Mouse (Mus musculus) intestine, embryonic 14.5 days (tissue): ENCODE data around the gene Ccdc22. TPM values are rescaled to one million over a fixed set of nuclear protein-coding genes. Genes with fewer than 3 reads are reported as not detected.
A peak's percentile ranks its signal among the peaks of the same experiment; 100 is the strongest.

Source experiments
- ATAC-seq: fragments of 200-750 bp; cut with Nextera tagmentation; replicated peaks from 2 replicates; pipeline ENCODE4 v1.8.0; 2017; ENCODE audit warnings: low read depth, moderate number of reproducible peaks, moderate TSS enrichment, moderate library complexity; ENCODE audit not compliant: low FRiP score, low TSS enrichment
- DNase-seq: peaks from one replicate; pipeline ENCODE4 v3.0.0-alpha.2; 2018; ENCODE audit warnings: low spot score
- H3K27ac ChIP-seq: fragments of 300-500 bp; sonication (generic); 2 replicates; pipeline ENCODE4 v1.5.1; 2014; ENCODE audit warnings: low read depth, mild to moderate bottlenecking, control low read depth
- H3K27me3 ChIP-seq: fragments of 300-500 bp; sonication (generic); replicated peaks from 2 replicates; pipeline ENCODE4 v1.6.1; 2014; ENCODE audit warnings: low read length, control low read depth; ENCODE audit not compliant: control insufficient read depth, insufficient read depth
- H3K36me3 ChIP-seq: fragments of 300-500 bp; sonication (generic); 2 replicates; pipeline ENCODE4 v1.6.1; 2014; ENCODE audit warnings: low read length, control low read depth; ENCODE audit not compliant: control insufficient read depth, insufficient read depth
- H3K4me1 ChIP-seq: fragments of 300-500 bp; sonication (generic); replicated peaks from 2 replicates; pipeline ENCODE4 v1.6.1; 2014; ENCODE audit warnings: low read length, control low read depth, mixed read lengths; ENCODE audit not compliant: control insufficient read depth, insufficient read depth
- H3K4me2 ChIP-seq: fragments of 300-500 bp; sonication (generic); 2 replicates; pipeline ENCODE4 v1.6.1; 2014; ENCODE audit warnings: low read length
- H3K4me3 ChIP-seq: fragments of 300-500 bp; sonication (generic); 2 replicates; pipeline ENCODE4 v1.5.1; 2014; ENCODE audit warnings: low read depth, low read length, control low read depth, mixed read lengths
- H3K9ac ChIP-seq: fragments of 300-500 bp; sonication (generic); 2 replicates; pipeline ENCODE4 v1.6.1; 2014; ENCODE audit warnings: mild to moderate bottlenecking, low read length
- H3K9me3 ChIP-seq: fragments of 300-500 bp; sonication (generic); 2 replicates; pipeline ENCODE4 v1.6.1; 2016; ENCODE audit warnings: low read length, control low read depth; ENCODE audit not compliant: control insufficient read depth
- WGBS: fragments of 180-500 bp; shearing (Covaris S2); extraction: QIAGEN DNeasy Blood & Tissue Kit; methylation state at CpG from one replicate; pipeline ENCODE4 v1.1.7; 2014; 5-methylcytosine and 5-hydroxymethylcytosine counted together
- polyA plus RNA-seq: library from polyadenylated mRNA; unstranded; fragments of >200 nt; fragmentation: Nextera tagmentation; extraction: Ambion mirVana; gene quantifications from 2 replicates; pipeline ENCODE4 v1.2.1, GENCODE M21; 2014

The Ccdc22 gene
- polyA plus RNA-seq: 28.0 and 29.7 TPM in 2 replicates

GRCm38 (mm10) chrX:7604879-7605574, at the start of gene Ccdc22:
TSS of gene Ccdc22 (minus strand) at chrX:7605517.
- Histone ChIP-seq H3K4me1 (no peaks in the 10 kb centered on the region), H3K36me3 (0 out of 2 replicates have a peak, but pooled peaks cover 1% of the 10 kb centered on the region), H3K4me3 (peak within 1 kb of the TSS; percentile 44), H3K27ac (no peak within 1 kb of the TSS), H3K27me3 (peaks cover 5% of the 10 kb centered on the region; the same call in 1 of the 2 replicates), H3K4me2 (peak within 1 kb of the TSS; percentile 58), H3K9me3 (no peaks in the 10 kb centered on the region), H3K9ac (peak within 1 kb of the TSS; percentile 41)
- ATAC-seq (peak; percentile 90), DNase-seq (peak; percentile 73)
- WGBS: 16% methylated on average over 28 of the region's 28 CpGs

- Histone ChIP-seq H3K9ac (peak overlapping the region; percentile 52), H3K27me3 (no peaks in the 10 kb centered on the region), H3K9me3 (no peaks in the 10 kb centered on the region), H3K4me1 (no peaks in the 10 kb centered on the region), H3K4me2 (peak overlapping the region; percentile 54), H3K36me3 (no peaks in the 10 kb centered on the region), H3K4me3 (peak overlapping the region; percentile 40), H3K27ac (peak overlapping the region; percentile 64; the same call in 1 of the 2 replicates)
- ATAC-seq: peak; percentile 98
- WGBS: 14% methylated on average over 25 of the region's 25 CpGs
- peak; percentile 75 for DNase-seq
Observed at GRCm38 (mm10) chrX:7648671-7649304, 43.5 kb upstream of the Ccdc22 start.

GRCm38 (mm10) chrX:7645349-7645748, 40.0 kb upstream of the Ccdc22 start:
- H3K4me3 ChIP-seq: no peak overlapping the region
- no peak overlapping the region for H3K27ac ChIP-seq
- ATAC-seq (no peak), DNase-seq (peak; percentile 84)
- no peaks in the 10 kb centered on the region for H3K36me3 ChIP-seq
- H3K9ac ChIP-seq: no peak overlapping the region
- H3K4me1 ChIP-seq: no peaks in the 10 kb centered on the region
- H3K27me3 ChIP-seq: no peaks in the 10 kb centered on the region
- H3K4me2 ChIP-seq: no peak overlapping the region
- 9% methylated on average over 5 of the region's 5 CpGs for WGBS
- no peaks in the 10 kb centered on the region for H3K9me3 ChIP-seq

GRCm38 (mm10) chrX:7640785-7641184, 35.5 kb upstream of the Ccdc22 start:
- no peak for DNase-seq
- WGBS: 37% methylated on average over 11 of the region's 12 CpGs

GRCm38 (mm10) chrX:7639536-7640325, 34.4 kb upstream of the Ccdc22 start:
- H3K4me3 ChIP-seq: no peak overlapping the region
- H3K27ac ChIP-seq: no peak overlapping the region
- ATAC-seq (no peak), DNase-seq (no peak)
- H3K4me2 ChIP-seq: no peak overlapping the region
- H3K4me1 ChIP-seq: no peaks in the 10 kb centered on the region
- no peak overlapping the region for H3K9ac ChIP-seq
- WGBS: 19% methylated on average over 13 of the region's 13 CpGs
- H3K27me3 ChIP-seq: 0 out of 2 replicates have a peak, but pooled peaks cover 5% of the 10 kb centered on the region
- H3K9me3 ChIP-seq: no peaks in the 10 kb centered on the region
- no peaks in the 10 kb centered on the region for H3K36me3 ChIP-seq

More at GRCm38 (mm10) chrX:7640785-7641184, 35.5 kb upstream of the Ccdc22 start:
- H3K27me3 ChIP-seq: 0 out of 2 replicates have a peak, but pooled peaks cover 5% of the 10 kb centered on the region
- H3K9me3 ChIP-seq: no peaks in the 10 kb centered on the region
- H3K4me3 ChIP-seq: no peak overlapping the region
- no peak overlapping the region for H3K9ac ChIP-seq
- no peaks in the 10 kb centered on the region for H3K36me3 ChIP-seq
- no peak overlapping the region for H3K27ac ChIP-seq
- no peak overlapping the region for H3K4me2 ChIP-seq
- H3K4me1 ChIP-seq: no peaks in the 10 kb centered on the region
- ATAC-seq: no peak

GRCm38 (mm10) chrX:7638401-7639091, 33.2 kb upstream of the Ccdc22 start, which contains the start of gene Syp:
TSS of gene Syp (plus strand) at chrX:7638471.
- no peaks in the 10 kb centered on the region for H3K36me3 ChIP-seq
- no peak within 1 kb of the TSS for H3K27ac ChIP-seq
- 0 out of 2 replicates have a peak, but pooled peaks cover 5% of the 10 kb centered on the region for H3K27me3 ChIP-seq
- peak; percentile 91 for DNase-seq
- H3K4me1 ChIP-seq: no peaks in the 10 kb centered on the region
- peak within 1 kb of the TSS; percentile 45 for H3K4me2 ChIP-seq
- peak within 1 kb of the TSS; percentile 20 for H3K4me3 ChIP-seq
- no peak within 1 kb of the TSS for H3K9ac ChIP-seq
- no peaks in the 10 kb centered on the region for H3K9me3 ChIP-seq
- 9% methylated on average over 42 of the region's 42 CpGs for WGBS
- peak; percentile 84 for ATAC-seq

GRCm38 (mm10) chrX:7635101-7635500, 29.8 kb upstream of the Ccdc22 start:
- 65% methylated on average over 3 of the region's 3 CpGs for WGBS
- no peaks in the 10 kb centered on the region for H3K9me3 ChIP-seq
- H3K4me1 ChIP-seq: no peaks in the 10 kb centered on the region
- no peak overlapping the region for H3K9ac ChIP-seq
- ATAC-seq (no peak), DNase-seq (no peak)
- 0 out of 2 replicates have a peak, but pooled peaks cover 5% of the 10 kb centered on the region for H3K27me3 ChIP-seq
- H3K4me2 ChIP-seq: no peak overlapping the region
- no peaks in the 10 kb centered on the region for H3K36me3 ChIP-seq
- H3K4me3 ChIP-seq: no peak overlapping the region
- H3K27ac ChIP-seq: no peak overlapping the region

- no peak overlapping the region for H3K9ac ChIP-seq
- no peak overlapping the region for H3K4me2 ChIP-seq
- H3K27ac ChIP-seq: no peak overlapping the region
- no peaks in the 10 kb centered on the region for H3K36me3 ChIP-seq
- DNase-seq (no peak), ATAC-seq (no peak)
- no peak overlapping the region for H3K4me3 ChIP-seq
- WGBS: 82% methylated on average over 6 of the region's 6 CpGs
- no peaks in the 10 kb centered on the region for H3K4me1 ChIP-seq
- H3K27me3 ChIP-seq: no peaks in the 10 kb centered on the region
- H3K9me3 ChIP-seq: no peaks in the 10 kb centered on the region
Observed at GRCm38 (mm10) chrX:7632560-7632959, 27.2 kb upstream of the Ccdc22 start.
